Mouse (Mus musculus) limb, embryonic 15.5 days (tissue): ENCODE measurements around the gene Gm20388. TPM values are rescaled to one million over a fixed set of nuclear protein-coding genes. Genes with fewer than 3 reads are reported as not detected.
"Not testable (repeated sequence)": the region's sequence is repeated elsewhere in the genome, so short reads cannot be mapped to it uniquely, and the experiment has no call there.

Experiments used
- ATAC-seq: fragments of 200-750 bp; cut with Nextera tagmentation; 2 replicates; pipeline ENCODE4 v1.8.0; 2017; ENCODE audit warnings: low read depth, moderate TSS enrichment; ENCODE audit not compliant: insufficient number of reproducible peaks, low FRiP score, low TSS enrichment
- H3K27ac ChIP-seq: fragments of 300-500 bp; sonication (generic); 2 replicates; pipeline ENCODE4 v1.5.1; 2015; ENCODE audit warnings: moderate library complexity, mild to moderate bottlenecking, inconsistent platforms
- H3K27me3 ChIP-seq: fragments of 300-500 bp; sonication (generic); 2 replicates; pipeline ENCODE4 v1.6.1; 2015; ENCODE audit warnings: inconsistent platforms
- H3K36me3 ChIP-seq: fragments of 300-500 bp; sonication (generic); 2 replicates; pipeline ENCODE4 v1.6.1; 2015; ENCODE audit warnings: inconsistent platforms
- H3K4me1 ChIP-seq: fragments of 300-500 bp; sonication (generic); 2 replicates; pipeline ENCODE4 v1.6.1; 2015; ENCODE audit warnings: inconsistent platforms
- H3K4me2 ChIP-seq: fragments of 300-500 bp; sonication (generic); 2 replicates; pipeline ENCODE4 v1.6.1; 2015; ENCODE audit warnings: mild to moderate bottlenecking, inconsistent platforms
- H3K4me3 ChIP-seq: fragments of 300-500 bp; sonication (generic); 2 replicates; pipeline ENCODE4 v1.5.1; 2015; ENCODE audit warnings: mild to moderate bottlenecking, inconsistent platforms
- H3K9ac ChIP-seq: fragments of 300-500 bp; sonication (generic); 2 replicates; pipeline ENCODE4 v1.6.1; 2015; ENCODE audit warnings: inconsistent platforms
- H3K9me3 ChIP-seq: fragments of 300-500 bp; sonication (generic); 2 replicates; pipeline ENCODE4 v1.6.1; 2016; ENCODE audit warnings: inconsistent platforms
- WGBS: fragments of 180-500 bp; shearing (Covaris S2); methylation state at CpG from one replicate; pipeline ENCODE4 v1.1.7; 2015; 5-methylcytosine and 5-hydroxymethylcytosine counted together
- polyA plus RNA-seq: library from polyadenylated mRNA; unstranded; fragments of >200 nt; fragmentation: Nextera tagmentation; extraction: Ambion mirVana; gene quantifications from 2 replicates; pipeline ENCODE4 v1.2.1, GENCODE M21; 2015

Gene Gm20388
- polyA plus RNA-seq, 1 experiment from 2014 or later: 4.9 TPM

DNA sequence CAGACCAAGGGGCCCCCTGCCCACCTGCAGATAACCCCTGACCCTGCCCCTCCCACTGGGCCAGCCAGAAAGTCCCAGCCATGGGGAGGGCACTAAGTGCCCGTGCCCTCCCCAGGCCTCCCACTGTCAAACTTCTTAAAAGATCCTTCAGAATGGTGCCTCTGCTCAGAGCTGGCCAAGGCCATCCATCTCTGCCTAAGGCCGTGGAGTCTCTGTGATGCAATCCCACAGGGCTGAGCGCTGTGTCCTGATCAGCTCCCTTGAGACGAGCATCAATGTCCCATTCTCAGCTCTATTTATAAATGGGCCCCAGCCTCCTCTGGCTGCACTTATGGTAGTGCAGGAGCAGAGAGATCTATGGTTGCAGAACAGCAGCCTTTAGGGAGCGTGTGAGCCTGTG, 1403.4 kb downstream of the Gm20388 start:
- Histone ChIP-seq H3K27ac (no peak overlapping the region), H3K4me1 (peaks cover 20% of the 10 kb centered on the region), H3K4me2 (no peak overlapping the region), H3K4me3 (no peak overlapping the region), H3K9me3 (no peaks in the 10 kb centered on the region), H3K9ac (no peak overlapping the region), H3K27me3 (peaks cover 52% of the 10 kb centered on the region), H3K36me3 (no peaks in the 10 kb centered on the region)
- WGBS: 67% methylated on average over 5 of the region's 5 CpGs
- no peak for ATAC-seq

DNA sequence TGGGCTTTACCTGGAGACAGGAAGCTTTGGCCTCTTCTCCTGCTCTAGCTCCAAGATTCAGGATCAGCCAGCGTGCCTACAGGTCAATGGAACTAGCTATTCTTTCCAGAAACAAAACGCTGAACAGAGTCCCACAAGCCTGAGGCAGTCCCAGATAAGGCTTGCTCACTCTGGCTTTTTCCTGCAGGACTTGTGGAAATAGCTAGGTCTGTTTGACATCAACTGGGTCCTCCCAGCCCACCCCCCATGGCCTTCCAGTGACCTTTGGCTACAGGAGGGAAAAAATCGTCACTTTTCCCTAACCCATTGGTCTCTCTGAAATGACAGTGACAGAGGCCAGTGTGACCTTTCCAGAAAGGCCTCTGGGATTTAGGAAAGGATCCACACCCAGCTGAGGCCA, 1404.9 kb downstream of the Gm20388 start:
- H3K27me3 ChIP-seq: peaks cover 44% of the 10 kb centered on the region
- no peak overlapping the region for H3K9ac ChIP-seq
- no peak for ATAC-seq
- H3K36me3 ChIP-seq: no peaks in the 10 kb centered on the region
- H3K4me2 ChIP-seq: no peak overlapping the region
- WGBS: 36% methylated on average over 3 of the region's 3 CpGs
- H3K27ac ChIP-seq: no peak overlapping the region
- H3K9me3 ChIP-seq: no peaks in the 10 kb centered on the region
- H3K4me3 ChIP-seq: no peak overlapping the region
- H3K4me1 ChIP-seq: peaks cover 19% of the 10 kb centered on the region

DNA sequence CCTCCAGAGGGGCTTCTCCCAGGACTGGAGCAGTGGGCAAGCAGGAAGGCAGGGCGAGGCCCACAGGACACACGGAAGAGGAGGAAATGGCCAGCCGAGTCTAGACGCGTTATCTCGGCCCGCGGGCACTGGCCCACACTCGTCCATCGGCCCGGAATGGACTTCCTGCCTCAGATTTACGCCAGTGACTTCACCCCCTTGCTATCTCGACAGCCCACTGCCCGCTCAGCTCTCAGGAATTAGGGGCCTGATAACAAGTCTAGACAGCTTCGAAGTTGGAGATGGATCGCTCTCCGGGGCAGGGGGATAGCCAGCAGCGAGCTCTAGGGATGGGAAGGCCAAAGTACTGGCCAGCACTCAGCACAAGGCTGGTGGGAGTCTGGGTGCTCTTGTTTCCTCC, 1405.4 kb downstream of the Gm20388 start:
- H3K27me3 ChIP-seq: peaks cover 44% of the 10 kb centered on the region
- no peaks in the 10 kb centered on the region for H3K36me3 ChIP-seq
- H3K9me3 ChIP-seq: no peaks in the 10 kb centered on the region
- no peak overlapping the region for H3K4me2 ChIP-seq
- no peak overlapping the region for H3K4me3 ChIP-seq
- no peak overlapping the region for H3K27ac ChIP-seq
- H3K4me1 ChIP-seq: peaks cover 14% of the 10 kb centered on the region
- 26% methylated on average over 18 of the region's 18 CpGs for WGBS
- ATAC-seq: no peak
- no peak overlapping the region for H3K9ac ChIP-seq

DNA sequence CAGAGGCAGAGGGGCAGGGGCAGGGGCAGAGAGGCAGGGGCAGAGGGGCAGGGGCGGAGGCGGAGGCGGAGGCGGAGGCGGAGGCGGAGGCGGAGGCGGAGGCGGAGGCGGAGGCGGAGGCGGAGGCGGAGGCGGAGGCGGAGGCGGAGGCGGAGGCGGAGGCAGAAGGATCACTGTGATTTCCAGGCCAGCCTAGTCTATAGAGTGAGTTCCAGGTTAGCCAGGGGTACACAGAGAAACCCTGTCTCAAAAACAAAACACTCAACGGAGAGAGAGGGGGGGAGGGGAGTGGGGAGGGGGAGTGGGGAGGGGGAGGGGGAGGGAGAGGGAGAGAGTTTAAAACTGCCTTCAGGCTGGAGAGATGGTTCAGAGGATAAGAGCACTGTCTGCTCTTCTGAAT, 1408.1 kb downstream of the Gm20388 start:
- ATAC-seq, H3K9me3 ChIP-seq, H3K4me3 ChIP-seq, H3K36me3 ChIP-seq, H3K4me2 ChIP-seq, H3K4me1 ChIP-seq, H3K9ac ChIP-seq, H3K27ac ChIP-seq: not testable (repeated sequence)
- WGBS: 7% methylated on average over 3 of the region's 19 CpGs
- peaks cover 25% of the 10 kb centered on the region for H3K27me3 ChIP-seq

DNA sequence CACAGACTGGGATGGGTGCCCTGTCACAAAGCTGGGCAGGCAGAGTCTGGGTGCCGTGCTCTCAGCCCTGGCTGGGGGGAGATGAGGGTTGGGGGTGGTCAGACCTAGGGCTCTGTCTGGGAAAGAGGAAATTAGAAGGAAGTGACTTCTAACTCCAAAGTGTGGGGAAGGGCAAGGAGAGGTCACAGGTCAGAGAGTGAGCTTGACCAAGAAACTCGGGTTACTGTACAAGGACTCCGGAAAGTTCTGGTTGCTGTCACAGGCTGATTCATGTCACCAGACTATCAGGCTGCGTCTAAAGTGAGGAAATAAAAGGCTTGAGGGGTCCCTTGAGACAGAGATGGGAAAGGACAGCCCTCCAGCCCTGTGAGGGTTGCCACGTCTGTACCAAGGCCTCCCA, 1408.8 kb downstream of the Gm20388 start:
- WGBS: 42% methylated on average over 5 of the region's 5 CpGs
- Histone ChIP-seq H3K27ac (no peak overlapping the region), H3K4me1 (peaks cover 8% of the 10 kb centered on the region; the same call in 1 of the 2 replicates)

DNA sequence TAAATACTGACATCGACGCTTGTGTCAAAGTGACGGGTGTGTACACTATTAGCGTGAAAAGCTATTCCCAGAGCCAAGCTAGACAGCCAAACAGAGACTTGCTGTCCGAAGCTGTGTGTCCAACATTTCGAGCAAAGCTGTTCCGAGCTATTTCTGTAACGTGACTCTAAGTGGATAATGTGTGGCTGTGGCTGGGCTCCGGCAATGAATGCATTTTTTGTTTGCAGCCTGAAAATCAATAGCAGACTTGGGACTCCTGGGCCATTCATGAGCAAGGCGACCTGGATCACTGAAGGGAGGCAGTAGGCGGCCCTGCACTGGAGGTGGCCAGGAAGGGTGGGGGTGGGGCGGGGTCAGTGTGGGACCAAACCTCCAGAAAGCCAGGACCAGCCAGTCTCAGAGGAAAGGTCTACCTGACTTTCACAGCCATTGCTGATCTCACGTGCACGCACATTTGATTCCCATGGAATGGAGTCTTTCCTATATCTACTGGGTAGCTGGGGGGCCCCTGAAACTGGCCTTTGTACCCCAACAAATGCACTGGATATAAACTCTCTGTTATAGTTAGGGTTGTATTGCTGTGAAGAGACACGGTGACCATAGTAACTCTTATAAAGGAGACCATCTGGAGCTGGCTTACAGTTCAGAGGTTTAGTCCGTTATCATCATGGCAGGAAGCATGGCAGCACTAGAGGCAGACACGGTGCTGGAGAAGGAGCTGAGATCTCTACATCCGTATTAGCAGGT, 1415.7 kb downstream of the Gm20388 start:
- H3K4me1 ChIP-seq: peaks cover 13% of the 10 kb centered on the region
- WGBS: 46% methylated on average over 18 of the region's 18 CpGs
- no peak overlapping the region for H3K9ac ChIP-seq
- no peak overlapping the region for H3K4me3 ChIP-seq
- peak overlapping the region; percentile 44; the same call in 1 of the 2 replicates for H3K27ac ChIP-seq
- no peaks in the 10 kb centered on the region for H3K36me3 ChIP-seq
- H3K27me3 ChIP-seq: no peaks in the 10 kb centered on the region
- no peak overlapping the region for H3K4me2 ChIP-seq
- no peaks in the 10 kb centered on the region for H3K9me3 ChIP-seq
- ATAC-seq: no peak

More for the DNA sequence above, 1408.8 kb downstream of the Gm20388 start:
- Histone ChIP-seq H3K4me3 (no peak overlapping the region), H3K4me2 (no peak overlapping the region), H3K9ac (no peak overlapping the region), H3K9me3 (no peaks in the 10 kb centered on the region), H3K36me3 (no peaks in the 10 kb centered on the region), H3K27me3 (peaks cover 19% of the 10 kb centered on the region; the same call in 1 of the 2 replicates)
- ATAC-seq: no peak

DNA sequence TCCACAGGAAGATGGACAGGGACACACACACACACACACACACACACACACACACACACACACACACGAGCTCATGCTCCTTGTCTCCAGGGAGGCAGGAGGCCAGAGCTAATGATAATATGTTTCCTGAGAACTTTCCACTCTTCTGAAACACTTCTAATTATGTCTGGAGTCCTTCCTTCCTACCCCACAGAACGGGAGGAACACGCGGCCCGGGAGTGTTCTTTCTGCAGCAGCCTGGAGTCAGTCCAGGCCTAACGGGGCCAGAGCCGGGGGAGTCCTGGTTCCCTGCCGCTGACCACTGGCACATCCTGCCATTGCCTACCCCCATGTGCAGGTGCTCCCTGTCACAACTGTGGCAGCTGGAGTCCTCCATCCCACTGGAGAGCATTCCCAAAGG, 1421.8 kb downstream of the Gm20388 start:
- WGBS: 30% methylated on average over 8 of the region's 8 CpGs
- H3K4me2 ChIP-seq: no peak overlapping the region
- H3K4me1 ChIP-seq: peaks cover 28% of the 10 kb centered on the region
- no peaks in the 10 kb centered on the region for H3K36me3 ChIP-seq
- ATAC-seq: no peak
- no peak overlapping the region for H3K4me3 ChIP-seq
- H3K9me3 ChIP-seq: no peaks in the 10 kb centered on the region
- H3K9ac ChIP-seq: no peak overlapping the region
- no peaks in the 10 kb centered on the region for H3K27me3 ChIP-seq
- H3K27ac ChIP-seq: no peak overlapping the region

DNA sequence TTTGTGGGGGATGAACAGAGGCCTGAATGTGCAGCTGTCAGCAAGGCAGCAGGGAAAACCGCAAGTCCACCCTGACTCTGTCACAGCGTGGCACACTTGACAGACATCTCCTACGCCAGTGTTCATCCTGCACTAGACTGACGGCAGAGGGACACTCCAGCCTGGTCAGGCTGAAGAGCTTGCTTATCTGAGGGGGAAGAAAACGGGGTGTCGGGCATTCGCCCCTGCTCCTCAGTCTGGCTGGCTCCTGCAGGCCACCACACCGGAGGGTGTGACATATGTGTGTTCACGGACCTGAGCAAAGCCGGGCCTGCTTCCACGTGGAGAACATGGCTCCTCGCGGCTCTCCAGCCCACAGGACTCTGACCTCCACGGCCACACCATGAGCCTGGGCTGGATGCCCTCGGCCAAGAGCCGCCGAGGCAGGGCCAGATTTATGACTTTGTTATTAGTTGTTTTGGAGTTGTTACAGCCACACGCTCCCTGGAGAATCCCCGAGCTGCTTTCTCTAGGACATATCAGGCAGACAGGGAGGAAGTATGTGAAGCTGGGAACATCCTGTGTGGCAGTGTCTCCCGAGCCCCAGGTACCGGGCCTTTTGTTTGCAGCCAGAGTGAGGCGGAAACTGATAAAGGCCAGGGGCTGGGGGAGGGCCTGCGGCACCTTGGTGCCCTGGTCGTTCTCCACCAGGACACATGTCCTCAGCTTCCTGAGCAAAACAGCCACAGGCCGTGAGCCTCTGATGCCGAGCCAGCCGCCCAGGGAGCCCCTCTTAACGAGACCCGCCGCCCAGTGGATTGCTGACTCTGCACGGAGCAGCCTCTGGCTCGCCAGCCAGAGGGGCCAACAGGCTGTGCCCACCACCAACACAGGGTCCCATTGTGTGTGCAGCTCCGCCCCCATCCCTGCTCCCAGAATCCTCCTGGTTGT, 1424.1 kb downstream of the Gm20388 start:
- Histone ChIP-seq H3K4me3 (no peak overlapping the region), H3K4me1 (peaks cover 28% of the 10 kb centered on the region), H3K36me3 (no peaks in the 10 kb centered on the region), H3K27me3 (no peaks in the 10 kb centered on the region), H3K9ac (no peak overlapping the region), H3K4me2 (no peak overlapping the region), H3K27ac (peak overlapping the region; percentile 52), H3K9me3 (no peaks in the 10 kb centered on the region)
- WGBS: 35% methylated on average over 33 of the region's 33 CpGs
- ATAC-seq: peak; percentile 52; the same call in 1 of the 2 replicates

DNA sequence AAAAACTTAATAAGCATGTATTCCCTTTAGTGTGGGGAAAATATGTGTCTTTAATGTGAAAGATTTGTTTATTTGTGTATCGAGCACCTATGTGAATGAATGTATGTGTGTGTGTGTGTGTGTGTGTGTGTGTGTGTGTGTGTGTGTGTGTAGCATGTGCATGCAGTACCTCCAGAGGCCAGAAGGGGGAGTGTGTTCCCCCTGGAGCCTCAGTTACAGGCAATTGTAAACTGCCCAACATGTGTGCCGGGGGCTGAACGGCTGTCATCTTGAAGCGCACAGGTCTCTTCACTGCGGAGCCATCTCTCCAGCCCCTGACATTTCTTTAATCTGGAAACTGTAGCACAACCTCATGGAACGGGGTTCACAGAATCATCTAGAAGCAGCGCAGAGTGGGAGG, 1425.0 kb downstream of the Gm20388 start:
- Histone ChIP-seq H3K27me3 (no peaks in the 10 kb centered on the region), H3K9ac (no peak overlapping the region), H3K27ac (no peak overlapping the region), H3K9me3 (no peaks in the 10 kb centered on the region), H3K4me1 (peaks cover 28% of the 10 kb centered on the region), H3K4me3 (no peak overlapping the region), H3K4me2 (no peak overlapping the region), H3K36me3 (no peaks in the 10 kb centered on the region)
- ATAC-seq: no peak
- WGBS: 97% methylated on average over 7 of the region's 7 CpGs

DNA sequence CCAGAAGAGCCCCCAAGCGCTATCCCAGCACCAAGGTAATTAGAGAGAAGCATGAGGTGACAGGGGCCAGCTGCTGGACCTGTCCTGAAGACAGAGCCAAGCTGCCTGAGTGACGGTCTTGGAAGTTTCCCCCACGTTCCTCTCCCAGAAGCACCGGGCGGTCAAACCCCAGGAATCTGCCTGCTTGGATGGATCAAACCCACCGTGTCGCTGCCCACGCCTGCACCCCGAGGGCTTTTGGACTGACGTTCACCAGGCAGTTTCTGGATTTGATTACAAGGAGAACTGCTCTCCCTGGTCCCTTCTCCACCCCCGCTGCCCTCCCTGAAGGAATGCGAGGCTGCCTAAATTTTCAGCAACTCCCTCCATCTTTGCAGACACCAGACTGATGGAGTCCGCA, 1432.3 kb downstream of the Gm20388 start:
- Histone ChIP-seq H3K9me3 (no peaks in the 10 kb centered on the region), H3K4me2 (no peak overlapping the region), H3K27ac (no peak overlapping the region), H3K4me3 (no peak overlapping the region), H3K27me3 (peaks cover 14% of the 10 kb centered on the region; the same call in 1 of the 2 replicates), H3K9ac (no peak overlapping the region), H3K36me3 (no peaks in the 10 kb centered on the region), H3K4me1 (peaks cover 14% of the 10 kb centered on the region)
- WGBS: 12% methylated on average over 13 of the region's 13 CpGs
- ATAC-seq: no peak

DNA sequence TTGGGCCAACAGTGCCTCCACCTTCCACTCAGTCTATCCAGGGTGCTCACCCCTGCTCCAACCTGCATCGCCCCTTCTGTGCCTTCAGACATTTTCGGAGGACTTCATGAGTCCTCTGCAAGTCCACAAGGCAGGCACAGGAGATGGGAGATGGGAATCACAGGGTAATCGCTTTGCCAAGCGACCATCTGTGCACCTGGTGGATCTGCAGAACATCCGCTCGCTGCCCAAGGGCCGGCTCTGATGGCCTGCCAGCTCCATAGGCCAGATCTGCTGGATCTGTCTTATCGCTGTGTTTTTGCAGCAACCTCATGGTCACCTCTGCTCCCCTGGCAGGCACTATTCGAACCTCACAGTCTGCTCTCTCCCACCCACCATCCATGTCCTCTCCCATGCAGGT, 1433.8 kb downstream of the Gm20388 start:
- peaks cover 14% of the 10 kb centered on the region for H3K4me1 ChIP-seq
- H3K36me3 ChIP-seq: no peaks in the 10 kb centered on the region
- no peak overlapping the region for H3K4me3 ChIP-seq
- no peak overlapping the region for H3K9ac ChIP-seq
- H3K27me3 ChIP-seq: peaks cover 14% of the 10 kb centered on the region; the same call in 1 of the 2 replicates
- WGBS: 88% methylated on average over 9 of the region's 9 CpGs
- no peaks in the 10 kb centered on the region for H3K9me3 ChIP-seq
- no peak for ATAC-seq
- no peak overlapping the region for H3K4me2 ChIP-seq
- no peak overlapping the region for H3K27ac ChIP-seq

DNA sequence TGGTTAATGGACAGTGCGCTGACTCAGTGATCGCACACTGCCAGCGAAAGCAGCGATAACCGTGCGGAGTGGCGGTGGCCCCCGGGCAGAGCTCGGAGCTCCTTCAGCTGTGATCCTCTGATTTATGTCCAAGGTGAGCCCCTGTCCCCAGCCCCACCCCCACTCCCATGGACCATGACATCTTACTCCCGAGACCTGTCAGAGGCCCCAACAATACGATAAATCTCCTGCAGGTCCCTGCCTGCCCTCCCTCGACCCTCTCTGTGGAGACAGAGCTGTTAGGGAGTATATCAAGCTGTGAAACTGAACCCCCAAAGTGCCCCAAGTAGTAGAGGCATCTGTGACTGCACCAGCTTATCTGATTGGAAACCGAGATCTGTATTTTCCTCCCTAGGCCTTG, 1435.5 kb downstream of the Gm20388 start:
- H3K9ac ChIP-seq: no peak overlapping the region
- no peak overlapping the region for H3K27ac ChIP-seq
- no peak for ATAC-seq
- peaks cover 14% of the 10 kb centered on the region for H3K4me1 ChIP-seq
- no peak overlapping the region for H3K4me2 ChIP-seq
- H3K36me3 ChIP-seq: no peaks in the 10 kb centered on the region
- 68% methylated on average over 13 of the region's 13 CpGs for WGBS
- H3K9me3 ChIP-seq: no peaks in the 10 kb centered on the region
- H3K27me3 ChIP-seq: peaks cover 14% of the 10 kb centered on the region; the same call in 1 of the 2 replicates
- no peak overlapping the region for H3K4me3 ChIP-seq
